Comparison of ENCODE assay signal across 8 mouse cellular contexts in genomic region chr8:35765499-35766193, GRCm38 (mm10). TPM values are rescaled to one million over a fixed set of nuclear protein-coding genes. Genes with fewer than 3 reads are reported as not detected.
DNase-seq lines count a peak whose midpoint lies in the region; ATAC-seq and TF ChIP-seq lines count a peak whose summit lies in the region.

TSS of gene Gm19410 (plus strand) at chr8:35765790.

- no peaks in the 10 kb centered on the region for H3K9me3 ChIP-seq in hindbrain, embryonic 11.5 days (ENCODE audit: control insufficient read depth, low read length)

- H3K4me3 ChIP-seq in thymus, adult 2 months (ENCODE audit: control insufficient read depth, insufficient read depth, low read length) = no peak within 1 kb of the TSS
- H3K4me3 ChIP-seq in hindbrain, embryonic 11.5 days (ENCODE audit: low read depth, low read length) = peak within 1 kb of the TSS; percentile 30

- intact Hi-C loops in left cerebral cortex, postnatal 25 days (cut with DNase I) = no loop called here

- 0 out of 2 replicates have a peak, but pooled peaks have one; percentile 31 for ATAC-seq in cerebellum, adult (ENCODE audit: insufficient number of reproducible peaks, low FRiP score, low TSS enrichment)
- ATAC-seq in hindbrain, embryonic 11.5 days (ENCODE audit: low FRiP score) = peak; percentile 30; the same call in 1 of the 2 replicates

- H3K9ac ChIP-seq in hindbrain, embryonic 11.5 days (ENCODE audit: low read depth, low read length) = no peak within 1 kb of the TSS; the same call in 1 of the 2 replicates

- H3K4me2 ChIP-seq in hindbrain, embryonic 11.5 days (replicated peaks; ENCODE audit: low read depth, low read length) = peak within 1 kb of the TSS; percentile 74

- H3K27ac ChIP-seq in thymus, adult 2 months (ENCODE audit: control insufficient read depth, insufficient read depth, low read length) = no peak within 1 kb of the TSS
- H3K27ac ChIP-seq in hindbrain, embryonic 11.5 days (ENCODE audit: low read depth, low read length) = no peak within 1 kb of the TSS

- no peak for TF ChIP-seq CTCF in thymus, adult 2 months (IDR thresholded peaks at IDR 0.05; ENCODE audit: borderline replicate concordance, control insufficient read depth, extremely low read depth, insufficient read depth, low read length, poor library complexity)

- H3K36me3 ChIP-seq in thymus, adult 2 months (ENCODE audit: control insufficient read depth, insufficient read depth, low read length) = no peaks in the 10 kb centered on the region
- no peaks in the 10 kb centered on the region for H3K36me3 ChIP-seq in hindbrain, embryonic 11.5 days (ENCODE audit: control insufficient read depth, insufficient read depth, low read length)

- DNase-seq in cerebellum, adult 9-11 months = no peak
- peak; percentile 1 for DNase-seq in thymus, postnatal 25 days
- no peak for DNase-seq in thymus, adult 2 months
- peak; percentile 42 for DNase-seq in hindbrain, embryonic 11.5 days (ENCODE audit: low spot score)
- DNase-seq in left cerebral cortex, postnatal 25 days (ENCODE audit: low spot score in 2 of 2) = peak; percentile 54 to 60
- peak; percentile 46 for DNase-seq in neural tube, embryonic 10.5 days (ENCODE audit: extremely low spot score, low spot score)
- DNase-seq in spleen, adult 18-20 months = no peak

- 4% methylated on average over 35 of the region's 35 CpGs for WGBS in thymus, adult 2 months
- whole genome bisulfite sequencing in hindbrain, embryonic 11.5 days = under 1% methylated on average over 34 of the region's 35 CpGs

- TF ChIP-seq POLR2A in thymus, adult 2 months (IDR thresholded peaks at IDR 0.05; ENCODE audit: control insufficient read depth, extremely low read depth, insufficient read depth, low read length, poor library complexity) = no peak

- peaks cover 8% of the 10 kb centered on the region; the same call in 1 of the 2 replicates for H3K27me3 ChIP-seq in thymus, adult 2 months (ENCODE audit: control insufficient read depth, insufficient read depth, low read length)
- H3K27me3 ChIP-seq in hindbrain, embryonic 11.5 days (ENCODE audit: control insufficient read depth, insufficient read depth, low read length) = peaks cover 11% of the 10 kb centered on the region

- no peaks in the 10 kb centered on the region; the same call in 1 of the 2 replicates for H3K4me1 ChIP-seq in thymus, adult 2 months (replicated peaks; ENCODE audit: control insufficient read depth, insufficient read depth, low read length)
- H3K4me1 ChIP-seq in hindbrain, embryonic 11.5 days (replicated peaks; ENCODE audit: control insufficient read depth, insufficient read depth, low read length) = no peaks in the 10 kb centered on the region

RNA-seq across cellular contexts. Expression of gene Gm19410, which starts in this region (rescaled TPM):
- not detected in 2 replicates for polyA plus RNA-seq in thymus, adult 2 months (2012; rRNA removed)
- not detected in 2 replicates for polyA plus RNA-seq in hindbrain, embryonic 11.5 days (2014; fragmentation: Nextera tagmentation; extraction: Ambion mirVana)
- 10 to 100 TPM; 23.1 to 26.8 TPM for total RNA-seq in left cerebral cortex, postnatal 25 days (2021)

Comparison
In these comparisons a context has a peak if more than half of its experiments do, and no peak if none do; other contexts are left out.
1. DNase-seq: peak in thymus, postnatal 25 days (single experiment), left cerebral cortex, postnatal 25 days (2 of 2) and neural tube, embryonic 10.5 days (single experiment); none in cerebellum, adult 9-11 months (single experiment), thymus, adult 2 months (single experiment) and spleen, adult 18-20 months (0 of 2).
2. Peak in DNase-seq, ATAC-seq, H3K4me3 ChIP-seq and H3K4me2 ChIP-seq in hindbrain, embryonic 11.5 days; RNA of the gene not detected or under 1 TPM.